Mouse (Mus musculus) G1E (cell line): ENCODE measurements around the gene Mpped2. TPM values are rescaled to one million over a fixed set of nuclear protein-coding genes. Genes with fewer than 3 reads are reported as not detected.

Source experiments
- ATAC-seq: 2 replicates; pipeline ENCODE4 v1.8.0; 2016; ENCODE audit warnings: mild to moderate bottlenecking; ENCODE audit not compliant: insufficient number of reproducible peaks, poor library complexity, low FRiP score, severe bottlenecking; ENCODE audit errors: extremely low read depth
- DNase-seq: peaks from one replicate; pipeline ENCODE4 v3.0.0; 2012; ENCODE audit warnings: low spot score
- H3K27me3 ChIP-seq: 2 replicates; pipeline ENCODE4 v1.6.1; 2012; ENCODE audit warnings: mild to moderate bottlenecking, low read length, inconsistent platforms; ENCODE audit not compliant: insufficient read depth
- H3K36me3 ChIP-seq: replicated peaks from 2 replicates; pipeline ENCODE3; 2012; ENCODE audit warnings: mild to moderate bottlenecking, inconsistent platforms
- H3K4me1 ChIP-seq: 2 replicates; pipeline ENCODE4 v1.6.1; 2012; ENCODE audit warnings: low read depth, low read length, inconsistent platforms, mixed read lengths; ENCODE audit not compliant: insufficient read depth
- H3K4me3 ChIP-seq: 2 replicates; pipeline ENCODE4 v1.5.1; 2012; ENCODE audit warnings: low read depth, mild to moderate bottlenecking, inconsistent platforms, low read length, moderate library complexity, mixed read lengths
- H3K9me3 ChIP-seq: replicated peaks from 2 replicates; pipeline ENCODE4 v1.6.1; 2012; ENCODE audit warnings: inconsistent platforms
- CTCF ChIP-seq: IDR thresholded peaks from 2 replicates; pipeline ENCODE4 v1.5.1; 2012; ENCODE audit warnings: low read depth, low read length, inconsistent platforms, mixed read lengths
- GATA1 ChIP-seq: IDR thresholded peaks from 2 replicates; pipeline ENCODE4 v1.6.1; 2012; ENCODE audit warnings: borderline replicate concordance, low read length, inconsistent platforms, mixed read lengths
- GATA2 ChIP-seq: IDR thresholded peaks from 2 replicates; pipeline ENCODE4 v1.6.1; 2012; ENCODE audit warnings: low read depth, low read length, inconsistent platforms, borderline replicate concordance
- POLR2AphosphoS5 ChIP-seq: IDR thresholded peaks from 2 replicates; pipeline ENCODE4 v1.6.1; 2012; ENCODE audit warnings: low read depth, low read length, inconsistent platforms; ENCODE audit not compliant: insufficient replicate concordance
- TAL1 ChIP-seq: conservative IDR thresholded peaks from 2 replicates; pipeline ENCODE4 v1.6.1; 2012; ENCODE audit warnings: low read depth, low read length, inconsistent platforms, mixed read lengths
- polyA plus RNA-seq: library from polyadenylated mRNA; stranded (reverse); fragments of >175 nt; gene quantifications from 2 replicates; pipeline ENCODE4 v1.2.3, GENCODE M21; 2012
- total RNA-seq, 2 experiments: library from RNA; stranded (forward) in 1 of 2; stranded (reverse) in 1 of 2; fragments of 200-1000 nt in 1 of 2; fragments of >200 nt in 1 of 2; fragmentation: Nextera tagmentation in 1 of 2; gene quantifications; 2 replicates each; pipeline ENCODE4 v1.2.3; 2014 to 2017

Gene Mpped2
- total and polyA plus RNA-seq, 3 experiments, result 0.11 TPM; not detected in 2

DNA sequence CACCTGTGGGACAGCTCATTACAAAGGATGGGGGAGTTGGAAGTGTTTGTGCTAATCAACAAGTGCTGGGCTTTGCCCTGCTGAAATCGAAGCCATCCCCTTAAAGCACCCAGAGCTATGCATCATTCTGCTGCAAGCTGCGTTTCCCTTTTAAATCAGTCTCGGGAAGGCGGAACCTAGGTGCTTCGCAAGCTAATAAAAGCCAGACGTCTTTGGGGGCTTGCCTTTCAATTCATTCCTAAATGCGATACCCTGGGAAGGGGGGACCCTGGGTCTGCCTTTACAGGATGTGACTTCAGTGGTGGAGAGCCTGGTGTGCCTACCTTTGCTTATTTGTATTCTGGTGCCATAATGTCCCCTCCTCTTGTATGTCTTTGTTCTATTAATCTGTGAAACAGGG lies 103.2 kb downstream of the Mpped2 start:
- ATAC-seq (no peak), DNase-seq (no peak)
- no peaks in the 10 kb centered on the region for H3K4me1 ChIP-seq
- no peaks in the 10 kb centered on the region for H3K27me3 ChIP-seq
- TF ChIP-seq GATA1, result no peak
- TF ChIP-seq CTCF, result no peak
- no peak for TF ChIP-seq POLR2AphosphoS5
- TF ChIP-seq TAL1, result no peak
- TF ChIP-seq GATA2, result no peak
- H3K9me3 ChIP-seq, result peaks cover 21% of the 10 kb centered on the region
- H3K4me3 ChIP-seq, result no peak overlapping the region
- H3K36me3 ChIP-seq, result no peaks in the 10 kb centered on the region

DNA sequence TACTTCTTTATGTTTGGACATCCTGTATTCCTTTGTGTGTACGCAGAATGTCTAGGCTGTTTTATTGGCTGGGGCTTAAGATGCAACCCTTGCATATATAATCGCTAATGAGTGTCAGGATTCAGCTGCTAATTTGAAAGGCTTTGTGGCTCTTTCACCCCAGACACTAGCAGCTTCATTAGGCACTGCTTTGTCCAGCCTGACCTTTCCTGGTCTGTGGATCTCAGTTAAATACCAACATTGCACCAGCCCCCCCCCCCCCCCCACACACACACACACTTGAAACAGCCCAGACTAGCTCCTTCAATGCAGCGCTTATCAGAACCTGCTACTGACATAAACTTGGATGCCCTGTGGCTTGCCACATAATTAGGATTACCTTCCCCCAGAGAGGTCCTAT lies 104.8 kb downstream of the Mpped2 start:
- Histone ChIP-seq H3K4me1 (no peaks in the 10 kb centered on the region), H3K27me3 (no peaks in the 10 kb centered on the region), H3K9me3 (peaks cover 12% of the 10 kb centered on the region), H3K36me3 (no peaks in the 10 kb centered on the region), H3K4me3 (no peak overlapping the region)
- ATAC-seq (no peak), DNase-seq (no peak)
- TF ChIP-seq CTCF (no peak), POLR2AphosphoS5 (no peak), GATA2 (no peak), TAL1 (no peak), GATA1 (no peak)

DNA sequence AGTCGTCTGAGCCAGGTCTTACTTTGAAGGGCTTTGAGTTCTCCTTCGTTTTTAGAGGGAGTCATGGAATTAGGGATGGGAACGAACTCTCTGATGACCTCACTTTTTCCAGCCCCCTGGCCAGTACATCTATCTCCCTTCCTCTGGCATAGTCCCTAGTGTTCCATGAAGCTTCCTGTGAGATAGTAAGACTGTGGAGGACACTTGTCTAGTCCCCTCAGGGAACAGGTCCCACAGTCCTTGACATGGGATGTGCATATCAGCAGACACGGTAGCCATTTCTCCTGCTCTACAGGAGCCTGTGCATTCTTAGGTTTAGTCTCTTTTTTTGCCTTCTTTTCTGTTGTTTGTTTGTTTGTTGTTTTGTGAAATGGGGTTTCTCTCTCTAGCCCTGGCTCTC lies 105.8 kb downstream of the Mpped2 start:
- H3K27me3 ChIP-seq, result no peaks in the 10 kb centered on the region
- peaks cover 10% of the 10 kb centered on the region for H3K9me3 ChIP-seq
- H3K4me3 ChIP-seq, result no peak overlapping the region
- DNase-seq (no peak), ATAC-seq (no peak)
- H3K36me3 ChIP-seq, result no peaks in the 10 kb centered on the region
- H3K4me1 ChIP-seq, result no peaks in the 10 kb centered on the region
- TF ChIP-seq TAL1 (no peak), GATA2 (no peak), POLR2AphosphoS5 (no peak), GATA1 (no peak), CTCF (no peak)

DNA sequence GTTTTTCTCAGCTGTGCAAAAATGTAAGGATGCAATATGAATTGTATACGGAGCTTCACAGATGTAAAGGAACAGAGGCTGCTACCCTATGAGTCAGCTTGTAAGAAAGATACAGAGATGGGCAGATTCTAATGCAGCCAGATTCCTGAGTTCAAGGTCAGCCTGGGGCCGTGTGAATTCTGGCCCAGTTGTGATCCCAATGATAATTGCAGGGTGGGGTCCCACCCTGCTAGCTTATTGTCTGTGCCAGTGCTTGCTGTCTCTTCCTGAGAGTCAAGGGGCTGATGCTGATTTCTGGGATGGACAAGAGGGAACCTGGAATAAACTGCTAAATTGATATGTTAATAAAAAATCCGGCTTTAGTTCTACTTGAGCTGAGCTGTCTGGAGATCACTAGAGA lies 122.8 kb downstream of the Mpped2 start:
- Histone ChIP-seq H3K36me3 (no peaks in the 10 kb centered on the region), H3K27me3 (no peaks in the 10 kb centered on the region), H3K4me3 (no peak overlapping the region), H3K4me1 (no peaks in the 10 kb centered on the region), H3K9me3 (peaks cover 9% of the 10 kb centered on the region)
- ATAC-seq (no peak), DNase-seq (no peak)
- TF ChIP-seq GATA2 (no peak), TAL1 (no peak), CTCF (no peak), POLR2AphosphoS5 (no peak), GATA1 (no peak)

DNA sequence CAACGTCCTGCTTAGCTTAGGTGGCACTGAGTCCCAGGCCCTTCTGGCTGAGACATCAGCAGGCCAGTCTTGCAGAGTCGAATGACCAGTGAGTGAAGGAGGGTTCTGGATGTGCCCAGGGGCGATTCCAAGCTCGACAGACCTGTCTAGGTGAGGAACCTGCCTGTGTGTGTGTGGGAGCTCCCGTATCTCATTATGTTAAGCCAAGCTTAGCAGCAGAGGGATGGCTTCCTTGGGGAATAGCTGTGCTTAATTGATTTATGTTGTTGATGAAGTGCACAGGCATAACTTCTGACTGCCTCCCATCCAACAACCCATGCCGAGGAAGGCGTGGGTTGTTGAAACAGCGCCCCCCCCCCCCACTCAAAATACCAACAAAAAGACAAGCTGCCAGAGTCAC lies 128.2 kb downstream of the Mpped2 start:
- peaks cover 18% of the 10 kb centered on the region for H3K9me3 ChIP-seq
- H3K4me1 ChIP-seq, result no peaks in the 10 kb centered on the region
- ATAC-seq (no peak), DNase-seq (no peak)
- TF ChIP-seq GATA1, result no peak
- TF ChIP-seq GATA2, result no peak
- TF ChIP-seq CTCF, result no peak
- no peak for TF ChIP-seq POLR2AphosphoS5
- no peak for TF ChIP-seq TAL1
- H3K36me3 ChIP-seq, result no peaks in the 10 kb centered on the region
- no peaks in the 10 kb centered on the region for H3K27me3 ChIP-seq
- no peak overlapping the region for H3K4me3 ChIP-seq

DNA sequence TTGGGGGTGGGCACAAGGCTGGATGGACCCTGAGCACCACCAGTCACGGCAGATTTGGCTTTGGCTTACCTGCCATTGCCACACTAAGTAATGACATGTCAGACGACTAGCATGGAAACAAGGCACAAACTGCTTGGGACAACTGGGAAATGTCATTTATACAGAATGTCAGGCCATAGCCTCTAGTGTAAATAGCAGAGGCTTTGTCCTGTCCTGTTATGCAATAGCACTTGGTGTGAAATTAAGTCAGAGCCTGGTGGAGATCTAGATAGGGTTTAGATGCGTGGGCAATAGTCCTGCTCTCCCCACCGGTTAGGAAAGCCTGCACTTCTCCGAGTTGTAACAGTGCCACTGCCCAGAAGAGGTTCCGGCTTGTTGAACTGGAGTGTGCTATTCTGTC lies 128.8 kb downstream of the Mpped2 start:
- peaks cover 18% of the 10 kb centered on the region for H3K9me3 ChIP-seq
- no peaks in the 10 kb centered on the region for H3K36me3 ChIP-seq
- TF ChIP-seq TAL1 (no peak), CTCF (no peak), GATA1 (no peak), POLR2AphosphoS5 (no peak), GATA2 (no peak)
- ATAC-seq (no peak), DNase-seq (no peak)
- no peaks in the 10 kb centered on the region for H3K4me1 ChIP-seq
- no peaks in the 10 kb centered on the region for H3K27me3 ChIP-seq
- H3K4me3 ChIP-seq, result no peak overlapping the region

DNA sequence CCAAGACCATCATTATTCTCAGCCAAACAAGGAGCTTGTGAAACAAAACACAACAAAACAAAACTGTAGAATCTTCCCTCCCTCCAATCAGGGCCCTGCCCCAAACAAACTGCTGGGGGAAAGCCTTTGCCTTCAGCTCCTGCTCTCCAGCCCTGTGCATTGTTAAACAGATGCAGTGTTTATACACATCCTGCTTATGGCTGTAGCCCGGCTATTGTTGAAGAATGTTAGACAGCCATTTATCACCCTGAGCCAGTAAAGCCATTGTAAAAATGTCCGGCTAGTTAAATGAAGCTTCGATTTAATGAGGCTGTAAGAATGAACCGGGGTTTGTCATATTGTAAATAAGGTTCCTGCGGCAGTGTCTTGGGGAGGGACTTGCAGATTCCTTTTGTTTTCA lies 129.5 kb downstream of the Mpped2 start:
- no peaks in the 10 kb centered on the region for H3K27me3 ChIP-seq
- no peaks in the 10 kb centered on the region for H3K4me1 ChIP-seq
- no peak overlapping the region for H3K4me3 ChIP-seq
- DNase-seq (no peak), ATAC-seq (no peak)
- peaks cover 18% of the 10 kb centered on the region for H3K9me3 ChIP-seq
- H3K36me3 ChIP-seq, result no peaks in the 10 kb centered on the region
- no peak for TF ChIP-seq CTCF
